Mouse (Mus musculus) gonadal fat pad, adult 2 months (tissue): ENCODE data around the gene Itgb5. TPM values are rescaled to one million over a fixed set of nuclear protein-coding genes. Genes with fewer than 3 reads are reported as not detected.

Source experiments
- DNase-seq: peaks from one replicate; pipeline ENCODE4 v3.0.0-alpha.2; 2012; ENCODE audit warnings: low read depth
- polyA plus RNA-seq: library from polyadenylated mRNA; depleted of rRNA; stranded (reverse); fragments of >200 nt; gene quantifications from 2 replicates; pipeline ENCODE4 v1.2.3, GENCODE M21; 2012

Gene Itgb5
- polyA plus RNA-seq, 1 experiment, result 118 TPM

DNA sequence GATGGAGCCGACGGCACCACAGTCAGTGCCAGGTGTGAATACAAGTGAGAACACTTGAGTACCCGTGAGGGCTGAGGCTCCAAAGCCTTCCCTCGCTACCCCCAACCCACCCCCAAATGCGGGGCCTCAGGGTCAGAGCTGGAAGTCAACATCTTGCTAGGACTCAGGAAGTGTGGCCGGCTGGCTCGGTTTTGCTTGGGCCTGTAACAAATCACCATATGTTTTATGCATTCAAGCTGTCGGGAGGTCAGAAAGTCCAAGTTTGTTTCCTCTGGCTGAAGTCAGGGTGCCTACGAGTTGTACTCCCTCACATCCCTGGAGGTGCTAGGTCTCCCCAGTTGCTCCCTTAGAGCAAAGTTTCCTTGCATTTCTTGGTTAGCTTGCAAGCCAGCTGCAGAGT is 110.2 kb downstream of the Itgb5 start:
- DNase-seq, result no peak

DNA sequence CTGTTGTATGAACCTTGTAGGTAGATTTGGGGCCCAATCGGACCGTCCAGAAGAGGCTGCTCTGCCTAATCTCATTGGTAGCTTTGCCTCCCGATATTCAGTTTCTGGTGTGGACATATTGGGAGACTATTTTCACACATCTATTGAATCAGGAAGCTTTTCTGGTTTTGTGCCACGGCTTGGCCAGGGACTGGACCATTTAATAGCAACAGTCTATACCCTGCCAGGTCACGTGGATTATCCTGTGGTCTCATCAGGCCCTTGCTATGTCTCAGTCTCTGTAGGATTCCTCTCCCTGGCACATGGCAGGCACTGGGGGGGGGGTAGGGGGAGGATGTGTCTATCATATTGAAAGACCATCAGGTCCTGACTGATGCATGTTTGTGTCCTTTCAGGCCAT is 110.6 kb downstream of the Itgb5 start:
- no peak for DNase-seq

DNA sequence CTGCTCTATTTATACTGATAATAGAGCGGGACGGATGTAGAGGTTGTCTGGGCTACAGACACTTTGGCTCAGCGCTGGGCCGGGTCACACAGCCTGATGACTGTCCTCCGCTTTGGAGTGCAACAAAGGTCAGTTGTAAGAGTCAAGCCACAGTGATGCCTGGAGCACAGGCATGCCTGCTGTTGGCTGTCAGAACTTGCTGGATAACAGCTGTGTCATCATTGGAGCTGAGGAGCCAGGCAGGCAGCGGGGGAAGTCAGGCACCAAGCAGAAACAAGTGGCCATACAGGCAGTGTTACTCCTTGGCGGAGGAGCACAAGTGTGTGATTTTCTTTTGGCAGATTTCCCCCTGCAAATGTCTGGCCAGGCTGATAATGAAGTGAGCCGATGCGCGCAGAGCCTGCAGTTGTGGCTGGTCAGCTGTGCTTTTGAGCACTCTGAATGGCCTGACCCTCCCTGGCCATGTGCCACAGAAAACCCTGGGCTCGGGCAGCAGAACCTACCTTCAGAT is 111.9 kb downstream of the Itgb5 start:
- DNase-seq, result no peak

DNA sequence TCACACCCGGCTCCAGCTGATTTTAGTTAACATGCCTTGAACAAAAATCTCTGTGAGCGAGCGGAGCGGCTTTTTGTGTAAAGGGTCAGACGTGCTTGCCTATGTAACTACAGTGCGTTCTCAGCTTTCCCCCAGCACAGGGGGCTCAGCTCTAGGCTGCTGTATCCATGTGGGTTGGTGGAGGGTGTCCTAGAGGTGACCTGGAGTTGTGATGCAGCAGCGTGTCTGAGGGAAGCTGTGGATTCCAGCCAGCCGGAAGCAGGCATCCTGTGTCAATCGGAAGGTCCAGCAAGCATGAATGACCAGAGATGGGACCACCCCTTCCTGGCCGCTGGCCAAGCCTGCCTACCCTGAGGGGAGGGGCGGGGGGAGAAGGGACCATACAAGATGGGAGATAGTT is 112.9 kb downstream of the Itgb5 start:
- no peak for DNase-seq

DNA sequence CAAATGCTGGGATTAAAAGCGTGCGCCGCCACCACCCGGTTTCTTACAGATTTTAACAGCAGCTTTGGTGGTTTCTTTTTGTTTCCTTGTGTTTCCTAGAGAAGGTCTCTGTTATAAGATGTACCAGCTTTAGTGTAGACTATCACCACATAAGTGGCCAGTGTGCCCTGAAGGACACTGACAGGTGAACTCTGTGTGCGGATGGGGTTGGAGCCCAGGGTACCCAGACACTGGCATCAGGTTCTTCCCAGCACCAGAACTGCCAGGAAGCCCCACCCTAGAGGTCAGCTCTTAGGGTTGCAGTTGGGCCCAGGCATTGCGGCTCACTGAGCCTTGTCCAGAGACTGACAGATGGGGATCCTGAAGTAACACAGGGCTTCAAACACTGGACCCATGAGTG is 113.9 kb downstream of the Itgb5 start:
- no peak for DNase-seq

DNA sequence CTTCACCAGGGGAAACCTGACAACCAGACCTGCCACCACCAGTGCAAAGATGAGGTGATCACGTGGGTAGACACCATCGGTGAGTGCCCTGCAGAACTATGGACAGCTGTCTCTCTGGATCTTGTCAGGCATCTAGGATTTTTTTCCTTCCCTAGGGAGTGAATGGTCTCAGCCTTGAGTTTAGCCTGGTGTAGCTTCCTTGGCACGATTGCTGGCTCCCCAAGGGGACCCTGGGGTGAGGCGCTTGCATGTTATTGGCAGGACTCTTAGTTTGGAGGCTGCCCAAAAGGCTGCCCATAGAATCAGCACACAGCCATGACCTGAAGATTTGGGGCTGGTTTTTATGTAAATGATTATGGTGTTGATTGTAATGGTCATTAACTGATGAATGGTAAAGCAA is 114.7 kb downstream of the Itgb5 start:
- no peak for DNase-seq

DNA sequence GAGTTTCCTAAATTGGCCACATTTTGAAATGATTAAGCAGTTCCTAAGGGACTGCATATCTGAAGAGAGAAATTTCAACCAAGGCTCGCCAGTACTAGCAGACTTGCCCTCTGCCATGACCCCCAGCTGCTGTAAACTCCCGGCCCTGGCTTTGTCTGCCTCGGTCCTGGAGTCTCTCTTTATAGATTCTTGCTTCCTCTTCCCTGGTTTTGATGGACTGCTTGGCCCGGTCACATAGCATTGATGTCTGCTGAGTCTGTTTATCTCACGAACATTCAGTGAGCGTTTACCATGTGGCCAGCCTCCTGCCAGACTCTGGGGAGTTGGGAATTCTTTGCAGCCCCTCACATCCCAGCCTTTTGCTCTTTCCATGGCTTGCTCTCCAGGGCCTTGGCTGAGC is 115.3 kb downstream of the Itgb5 start:
- DNase-seq, result no peak

DNA sequence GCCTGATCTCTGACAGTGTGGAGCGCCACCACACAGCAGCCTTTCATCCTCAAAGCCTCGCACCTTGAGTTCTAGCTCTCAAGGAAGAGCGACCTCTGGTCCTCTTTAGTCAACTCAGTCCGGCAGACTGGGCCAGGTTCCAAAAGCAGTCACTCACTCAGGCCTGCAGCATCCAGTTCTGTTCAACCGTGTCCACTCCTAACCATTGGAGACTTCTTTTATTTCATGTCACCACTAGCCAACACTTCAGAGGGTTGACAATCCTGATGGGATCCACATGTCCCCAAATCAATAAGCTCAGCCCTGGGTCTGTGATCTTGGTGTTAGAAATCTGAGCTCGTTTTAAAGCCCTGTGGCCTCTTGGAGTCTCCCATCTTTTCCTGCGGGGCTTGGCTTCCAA is 116.6 kb downstream of the Itgb5 start:
- DNase-seq, result no peak

DNA sequence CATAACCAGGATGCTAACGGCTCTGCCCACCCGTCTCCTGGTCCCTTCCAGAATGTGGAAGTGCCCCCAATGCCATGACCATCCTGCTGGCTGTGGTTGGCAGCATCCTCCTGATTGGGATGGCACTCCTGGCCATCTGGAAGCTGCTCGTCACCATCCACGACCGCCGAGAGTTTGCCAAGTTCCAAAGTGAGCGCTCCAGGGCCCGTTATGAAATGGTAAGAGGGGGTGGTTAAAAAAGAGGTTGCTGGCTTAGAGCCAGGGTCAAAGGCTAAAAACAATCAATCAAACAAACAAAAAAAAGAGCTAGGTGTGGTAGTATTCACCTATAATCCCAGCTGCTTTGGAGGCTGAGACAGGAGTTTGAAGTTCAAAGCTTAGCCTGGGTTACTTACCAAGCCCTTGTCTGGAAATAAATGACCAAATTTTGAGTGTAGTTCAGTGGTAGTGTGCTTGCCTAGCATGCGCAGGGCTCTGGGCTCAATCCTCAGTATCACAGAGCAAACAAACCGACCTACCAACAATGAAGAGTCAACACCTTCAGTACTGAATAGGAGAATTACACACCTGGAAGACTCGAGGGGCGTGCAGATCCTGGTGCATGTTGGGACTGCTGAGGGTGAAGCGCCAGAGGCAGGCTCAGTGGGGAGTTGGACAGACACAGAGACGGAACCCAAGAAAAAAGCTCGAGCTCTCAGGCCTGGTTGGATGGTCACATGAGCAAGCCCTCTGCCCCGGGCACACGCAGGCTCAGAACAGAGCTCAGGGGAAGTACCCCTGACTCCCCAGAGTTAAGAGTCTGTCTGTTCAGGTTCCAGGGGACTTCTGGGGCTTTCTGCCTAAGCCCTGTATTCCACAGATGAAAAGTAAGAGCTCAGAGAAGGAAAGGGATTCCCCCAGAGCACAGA is 118.5 kb downstream of the Itgb5 start:
- DNase-seq, result no peak

DNA sequence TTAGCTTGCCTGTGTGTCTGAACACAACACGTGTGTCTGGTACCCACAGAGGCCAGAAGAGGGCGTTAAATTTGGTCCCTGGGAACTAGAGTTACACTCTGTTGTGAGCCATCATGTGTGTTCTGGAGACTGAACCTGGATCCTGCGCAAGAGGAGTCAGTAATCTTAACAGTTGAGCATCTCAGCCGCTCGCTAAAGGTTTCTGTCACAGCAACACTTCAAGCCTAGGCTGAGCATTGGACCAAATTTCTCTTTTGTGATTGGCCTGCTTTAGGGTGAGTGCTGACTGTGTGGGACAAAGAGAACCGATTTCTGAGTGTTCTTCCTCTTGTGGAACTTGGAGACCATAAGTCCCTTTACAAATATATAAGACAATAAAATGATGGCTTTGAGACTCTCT is 120.9 kb downstream of the Itgb5 start:
- DNase-seq, result no peak

DNA sequence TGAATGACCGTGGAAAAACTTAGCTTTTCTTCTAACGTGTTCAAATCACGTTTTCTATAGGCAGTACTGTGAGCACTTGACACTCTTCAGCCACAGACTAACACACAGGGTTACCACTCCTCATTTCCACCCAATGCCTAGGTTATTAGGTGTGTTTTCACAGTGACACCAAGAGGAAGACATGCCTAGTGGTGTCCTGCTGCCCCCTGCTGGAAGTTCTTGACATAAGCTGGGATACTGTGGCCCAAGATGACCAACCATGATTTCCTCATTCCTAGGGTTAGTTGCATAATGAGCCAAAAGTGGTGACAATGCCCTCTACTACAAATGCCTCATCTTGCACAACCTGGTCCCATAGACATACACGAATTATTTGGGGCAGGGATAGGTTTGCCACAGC is 121.4 kb downstream of the Itgb5 start:
- DNase-seq, result peak; percentile 65

DNA sequence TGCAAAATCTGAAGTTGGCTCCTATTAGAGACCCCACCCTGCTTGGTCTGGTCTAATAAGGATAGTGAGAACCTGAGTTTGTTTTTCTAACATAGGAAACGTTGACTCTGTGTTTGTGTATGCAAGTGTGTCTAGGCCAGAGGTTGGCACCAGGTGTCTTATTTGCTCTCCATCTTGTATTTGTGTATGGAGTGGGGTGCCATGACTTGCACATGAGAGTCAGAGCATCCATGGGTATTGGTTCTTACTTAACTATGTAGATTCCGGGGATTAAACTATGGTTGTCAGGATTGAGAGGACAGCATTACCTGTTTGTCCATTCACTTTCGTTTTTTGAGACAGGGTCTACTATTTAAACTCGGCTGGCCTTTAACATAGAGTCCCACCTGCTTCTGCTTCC is 123.5 kb downstream of the Itgb5 start:
- no peak for DNase-seq

DNA sequence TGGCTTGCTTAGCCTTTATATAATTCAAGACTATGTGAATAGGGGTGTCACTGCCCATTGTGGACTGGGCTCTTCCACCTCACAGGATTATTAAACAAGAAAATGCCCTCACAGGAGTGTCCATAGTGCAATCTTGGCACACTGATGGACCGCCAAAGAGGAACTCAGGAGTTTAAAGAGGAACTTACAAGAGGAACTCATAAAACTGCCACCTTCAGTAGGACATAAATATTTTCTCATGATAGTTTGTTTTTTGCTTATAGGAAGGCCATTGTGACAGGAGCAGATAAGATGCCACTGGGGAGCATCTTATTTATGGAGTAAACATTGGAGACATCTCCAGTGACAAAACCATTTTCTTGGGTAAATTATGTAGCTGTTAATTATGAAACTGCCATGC is 125.3 kb downstream of the Itgb5 start:
- DNase-seq, result no peak

DNA sequence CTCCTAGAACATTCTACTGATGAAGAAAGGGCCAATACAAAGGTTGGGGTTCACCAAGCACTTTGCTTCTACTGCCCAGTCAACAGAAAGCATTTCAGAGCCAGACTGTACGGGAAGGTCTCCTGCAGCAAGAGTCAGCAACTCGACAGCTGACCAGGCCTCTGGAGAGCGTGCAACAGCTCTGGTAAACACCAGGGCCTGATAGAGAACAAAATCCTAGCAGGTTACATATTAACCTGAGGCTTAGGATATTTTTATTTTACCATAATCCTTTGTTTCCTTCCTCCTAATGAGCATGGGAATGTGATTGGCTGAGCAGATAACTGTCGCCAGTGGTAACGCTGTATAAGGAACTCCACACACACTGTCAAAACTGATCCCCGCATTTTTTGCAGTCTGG is 134.0 kb downstream of the Itgb5 start:
- DNase-seq, result no peak

DNA sequence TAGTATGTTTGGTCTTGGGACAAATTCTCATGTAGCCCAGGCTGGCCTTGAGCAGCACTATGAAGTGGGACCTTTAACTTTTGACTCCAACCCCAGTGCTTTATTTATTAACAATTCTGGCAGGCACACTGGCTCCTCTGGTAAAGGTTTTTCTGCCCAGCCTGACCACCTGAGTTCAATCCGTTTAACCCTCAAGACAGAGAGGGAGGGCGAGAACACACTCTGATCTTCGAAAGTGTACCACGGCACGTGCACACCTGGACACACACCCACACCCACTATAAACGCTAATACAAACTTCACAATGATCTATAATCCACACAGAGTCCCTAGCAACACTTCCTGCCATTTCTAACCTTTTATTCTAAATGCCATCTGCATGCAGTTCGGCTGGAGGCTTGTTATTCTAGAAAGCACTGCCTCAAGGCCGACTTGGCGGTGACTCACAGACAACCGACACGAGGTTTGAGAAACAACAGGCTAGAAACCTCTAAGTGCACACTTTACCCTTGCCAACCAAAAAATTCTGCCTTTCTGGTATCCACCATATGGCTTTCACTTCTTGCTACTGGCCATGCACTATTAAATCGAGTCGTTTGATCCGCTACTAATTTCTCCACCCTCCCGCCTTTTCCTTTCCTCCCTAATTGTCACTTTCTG is 136.5 kb downstream of the Itgb5 start:
- DNase-seq, result no peak

DNA sequence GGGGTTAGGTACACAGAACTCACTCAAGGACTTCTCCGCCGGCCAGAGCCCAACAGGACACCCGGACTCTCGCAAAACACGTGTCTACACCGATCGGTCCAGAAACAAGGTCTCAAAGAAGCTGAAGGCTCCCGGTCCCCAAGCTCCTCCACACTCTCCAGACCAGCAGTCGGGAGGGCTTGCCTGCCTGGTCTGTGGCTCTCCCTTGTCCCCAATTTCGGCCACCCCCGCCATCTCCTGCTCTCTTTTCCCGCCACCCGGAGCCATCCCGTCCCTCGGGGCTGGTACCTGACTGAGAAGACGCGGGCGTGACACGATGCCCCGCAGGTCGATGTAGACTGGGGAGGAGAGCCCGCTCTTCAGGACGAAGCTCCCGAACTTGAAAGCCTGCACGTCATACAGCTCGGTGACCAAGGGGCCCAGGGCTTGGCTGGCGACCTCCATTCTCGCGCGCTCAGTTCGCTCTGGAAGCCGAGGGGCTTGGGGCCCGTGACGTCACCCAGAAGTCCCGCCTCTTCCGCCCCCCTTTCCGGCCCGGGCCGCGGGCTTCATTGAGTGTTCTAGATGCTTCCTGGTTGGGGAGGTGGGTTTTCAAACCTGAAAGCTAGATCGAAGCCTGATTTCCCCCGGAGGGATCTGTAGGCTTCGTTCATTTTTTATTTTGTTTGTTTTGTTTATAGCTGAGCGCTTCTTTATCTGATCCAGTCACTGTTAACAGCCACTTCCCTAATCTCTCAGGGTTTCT is 137.2 kb downstream of the Itgb5 start, which contains the start of gene Umps:
Umps (minus strand) TSS at position 501 of the 745 bp plus-strand sequence.
- no peak for DNase-seq

DNA sequence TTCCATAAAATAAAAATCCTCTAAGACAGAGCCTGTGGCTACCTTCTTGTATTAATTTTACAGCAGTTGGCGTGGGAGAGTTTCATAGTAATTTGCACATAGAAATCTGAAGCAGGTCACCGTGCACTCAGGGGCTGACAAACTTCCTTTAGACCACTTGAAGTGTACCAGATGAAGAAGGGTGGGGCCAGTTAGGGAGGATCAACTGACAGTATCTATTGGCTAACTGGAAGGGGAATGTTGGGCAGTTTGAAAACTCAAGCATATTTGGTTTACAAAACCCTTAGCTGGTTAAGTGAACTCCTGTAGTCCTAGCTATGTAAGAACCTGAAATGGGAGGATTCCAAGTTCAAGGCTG is 137.8 kb downstream of the Itgb5 start:
- no peak for DNase-seq

DNA sequence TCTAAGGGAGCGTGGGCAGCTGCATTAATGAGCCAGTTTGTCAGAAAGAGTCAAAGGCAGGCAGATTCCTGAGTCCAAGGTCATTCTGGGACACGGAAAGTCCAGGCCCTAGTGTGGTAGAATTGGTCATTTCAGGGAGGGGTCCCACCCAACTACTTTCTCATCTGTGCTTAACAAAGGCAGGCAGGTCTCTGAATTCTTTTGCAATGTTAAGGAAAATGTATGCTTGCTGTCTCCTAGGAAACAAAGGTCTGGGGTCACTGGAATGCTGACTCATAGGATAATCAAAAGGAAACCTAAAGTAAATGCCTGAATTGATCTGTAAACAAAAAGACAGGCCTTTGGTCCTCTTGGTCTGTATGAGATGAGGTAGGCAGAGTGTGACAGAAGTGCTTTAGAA is 150.4 kb downstream of the Itgb5 start:
- no peak for DNase-seq

DNA sequence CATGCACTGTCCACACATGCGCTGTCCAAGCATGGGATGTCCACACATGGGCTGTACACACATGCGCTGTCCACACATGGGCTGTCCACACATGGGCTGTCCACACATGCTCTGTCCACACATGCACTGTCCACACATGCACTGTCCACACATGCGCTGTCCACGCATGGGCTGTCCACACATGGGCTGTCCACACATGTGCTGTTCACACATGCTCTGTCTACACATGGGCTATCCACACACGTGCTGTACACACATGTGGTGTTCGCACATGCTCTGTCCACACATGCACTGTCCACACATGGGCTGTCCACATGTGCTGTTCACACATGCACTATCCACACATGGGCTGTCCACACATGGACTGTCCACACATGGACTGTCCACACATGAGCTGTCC is 154.2 kb downstream of the Itgb5 start:
- no peak for DNase-seq

DNA sequence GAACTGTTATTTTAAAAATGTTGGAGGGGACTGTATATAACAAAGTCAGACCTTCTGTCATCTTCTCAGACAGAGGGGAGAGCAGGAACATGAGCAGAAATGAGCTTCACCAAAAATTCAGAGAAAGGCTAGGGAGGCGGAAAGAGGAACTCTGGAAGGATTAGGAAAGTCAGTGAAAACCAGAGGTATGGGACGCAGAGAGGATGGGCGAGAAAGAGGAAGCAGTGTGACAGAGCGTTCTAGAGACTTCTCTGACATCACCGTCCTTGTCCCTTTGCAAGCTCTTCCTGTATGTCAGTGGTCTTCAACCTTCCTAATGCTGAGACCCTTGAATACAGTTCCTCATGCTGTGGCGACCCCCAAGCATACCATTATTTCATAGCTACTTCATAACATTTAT is 155.9 kb downstream of the Itgb5 start:
- DNase-seq, result no peak

DNA sequence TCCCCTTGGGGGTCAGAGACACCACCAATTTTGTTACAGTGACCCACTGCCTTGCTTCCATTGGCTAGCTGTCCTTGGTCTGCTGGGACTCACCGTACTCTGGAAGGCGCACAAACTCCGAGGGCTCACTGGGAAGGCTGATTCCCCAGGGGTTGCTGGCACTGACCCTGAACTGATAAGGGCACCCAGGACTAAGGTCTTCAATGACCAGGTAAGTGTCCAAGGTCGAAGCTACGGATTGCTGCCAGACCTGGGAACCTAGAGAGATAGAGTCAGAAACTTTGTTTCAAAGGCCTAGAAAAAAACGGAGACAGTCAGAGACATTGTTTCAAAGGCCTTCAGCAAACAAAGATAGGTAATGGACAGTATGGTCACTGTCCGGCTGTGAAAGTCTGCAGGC is 157.5 kb downstream of the Itgb5 start:
- no peak for DNase-seq

DNA sequence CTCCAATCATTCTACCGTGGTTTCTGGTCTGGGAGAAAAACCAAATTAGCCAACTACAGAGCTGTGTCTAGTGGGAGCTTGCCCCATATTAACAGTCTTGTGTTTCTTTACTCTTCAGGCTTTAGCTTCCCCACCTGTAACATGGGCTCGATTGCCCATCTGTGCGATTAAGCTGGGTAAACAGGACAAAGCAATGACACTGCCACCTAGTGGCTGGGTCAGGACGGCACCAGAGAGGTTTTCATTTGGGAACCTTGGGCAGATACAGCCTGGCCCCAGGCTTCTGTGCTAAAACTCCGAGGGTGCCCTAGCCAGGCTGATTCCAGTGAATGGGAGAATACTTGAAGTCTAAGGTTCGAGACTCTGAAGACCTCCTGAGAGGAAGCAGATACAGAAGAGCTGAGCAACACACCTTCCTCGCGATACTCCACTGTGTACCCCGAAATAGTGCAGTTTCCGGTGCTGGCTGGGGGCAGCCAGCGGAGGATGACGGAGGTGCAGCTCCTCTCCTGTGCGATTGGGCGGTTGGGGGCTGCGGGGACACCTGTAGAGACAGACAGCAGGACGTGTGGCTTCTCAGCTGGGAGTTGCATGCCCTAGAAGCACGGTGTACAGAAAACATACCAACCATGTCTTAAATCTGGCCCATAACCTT is 159.0 kb downstream of the Itgb5 start:
- DNase-seq, result no peak
